Mouse (Mus musculus) thymus, adult 2 months (tissue): ENCODE results near the gene Itprip.

ENCODE experiments used
- CTCF ChIP-seq: fragments of 200-500 bp; IDR thresholded peaks from 2 replicates; pipeline ENCODE4 v1.5.1; 2012; ENCODE audit warnings: mild to moderate bottlenecking, control low read depth, low read length, moderate library complexity, borderline replicate concordance; ENCODE audit not compliant: control insufficient read depth, poor library complexity, insufficient read depth; ENCODE audit errors: extremely low read depth
- POLR2A ChIP-seq: fragments of 200-500 bp; IDR thresholded peaks from 2 replicates; pipeline ENCODE4 v1.6.1; 2012; ENCODE audit warnings: mild to moderate bottlenecking, low read length, control low read depth, moderate library complexity; ENCODE audit not compliant: control insufficient read depth, poor library complexity, insufficient read depth; ENCODE audit errors: extremely low read depth

- TF ChIP-seq POLR2A = no peak
- no peak for TF ChIP-seq CTCF
Measured at GRCm38 (mm10) chr19:47870102-47870666, 48.9 kb downstream of the Itprip start.
